Mouse (Mus musculus): ENCODE results near the gene Arl14. TPM values are rescaled to one million over a fixed set of nuclear protein-coding genes. Genes with fewer than 3 reads are reported as not detected.

The Arl14 gene
- polyA plus RNA-seq, 1 experiment, result 4.5 TPM

GRCm38 (mm10) chr3:69201206-69201605 lies 21.0 kb upstream of the Arl14 start:
- 22% methylated on average over 2 of the region's 2 CpGs for WGBS

GRCm38 (mm10) chr3:69202876-69203275 lies 19.3 kb upstream of the Arl14 start:
- H3K4me1 ChIP-seq (ENCODE audit: control insufficient read depth, insufficient read depth, insufficient read length, low read length), result peaks cover 5% of the 10 kb centered on the region; the same call in 1 of the 2 replicates
- no peaks in the 10 kb centered on the region for H3K36me3 ChIP-seq (ENCODE audit: control insufficient read depth, insufficient read depth, low read length)
- no peak overlapping the region for H3K4me3 ChIP-seq (ENCODE audit: low read depth, low read length)
- no peak overlapping the region for H3K27ac ChIP-seq (ENCODE audit: insufficient read depth, low read depth, low read length)
- H3K27me3 ChIP-seq (ENCODE audit: control insufficient read depth, insufficient read depth, low read length), result no peaks in the 10 kb centered on the region
- WGBS, result 69% methylated on average over 4 of the region's 4 CpGs
- TF ChIP-seq POLR2A (IDR thresholded peaks at IDR 0.05; ENCODE audit: low read depth, low read length) (no peak), CTCF (IDR thresholded peaks at IDR 0.05; ENCODE audit: extremely low read depth, insufficient read length, insufficient replicate concordance, low read depth, low read length) (no peak)

More at GRCm38 (mm10) chr3:69201206-69201605, 21.0 kb upstream of the Arl14 start:
- Histone ChIP-seq H3K27ac (ENCODE audit: insufficient read depth, low read depth, low read length) (no peak overlapping the region), H3K4me1 (ENCODE audit: control insufficient read depth, insufficient read depth, insufficient read length, low read length) (peaks cover 5% of the 10 kb centered on the region; the same call in 1 of the 2 replicates), H3K4me3 (ENCODE audit: low read depth, low read length) (no peak overlapping the region), H3K36me3 (ENCODE audit: control insufficient read depth, insufficient read depth, low read length) (no peaks in the 10 kb centered on the region), H3K27me3 (ENCODE audit: control insufficient read depth, insufficient read depth, low read length) (no peaks in the 10 kb centered on the region)
- TF ChIP-seq CTCF (IDR thresholded peaks at IDR 0.05; ENCODE audit: extremely low read depth, insufficient read length, insufficient replicate concordance, low read depth, low read length) (no peak), POLR2A (IDR thresholded peaks at IDR 0.05; ENCODE audit: low read depth, low read length) (no peak)

- WGBS, result 40% methylated on average over 7 of the region's 7 CpGs
- Histone ChIP-seq H3K27ac (ENCODE audit: insufficient read depth, low read depth, low read length) (no peak overlapping the region; the same call in 1 of the 2 replicates), H3K36me3 (ENCODE audit: control insufficient read depth, insufficient read depth, low read length) (no peaks in the 10 kb centered on the region), H3K4me3 (ENCODE audit: low read depth, low read length) (no peak overlapping the region), H3K27me3 (ENCODE audit: control insufficient read depth, insufficient read depth, low read length) (no peaks in the 10 kb centered on the region), H3K4me1 (ENCODE audit: control insufficient read depth, insufficient read depth, insufficient read length, low read length) (peaks cover 6% of the 10 kb centered on the region; the same call in 1 of the 2 replicates)
- no peak for TF ChIP-seq POLR2A (IDR thresholded peaks at IDR 0.05; ENCODE audit: low read depth, low read length)
- no peak for TF ChIP-seq CTCF (IDR thresholded peaks at IDR 0.05; ENCODE audit: extremely low read depth, insufficient read length, insufficient replicate concordance, low read depth, low read length)
Measured at GRCm38 (mm10) chr3:69205266-69206054, 16.8 kb upstream of the Arl14 start.

- H3K27me3 ChIP-seq (ENCODE audit: control insufficient read depth, insufficient read depth, low read length), result no peaks in the 10 kb centered on the region
- TF ChIP-seq POLR2A (IDR thresholded peaks at IDR 0.05; ENCODE audit: low read depth, low read length), result no peak
- no peak for TF ChIP-seq CTCF (IDR thresholded peaks at IDR 0.05; ENCODE audit: extremely low read depth, insufficient read length, insufficient replicate concordance, low read depth, low read length)
- no peaks in the 10 kb centered on the region for H3K36me3 ChIP-seq (ENCODE audit: control insufficient read depth, insufficient read depth, low read length)
- WGBS, result 70% methylated on average over 10 of the region's 10 CpGs
- no peak overlapping the region for H3K4me3 ChIP-seq (ENCODE audit: low read depth, low read length)
- no peak overlapping the region for H3K27ac ChIP-seq (ENCODE audit: insufficient read depth, low read depth, low read length)
- H3K4me1 ChIP-seq (ENCODE audit: control insufficient read depth, insufficient read depth, insufficient read length, low read length), result peaks cover 2% of the 10 kb centered on the region; the same call in 1 of the 2 replicates
Measured at GRCm38 (mm10) chr3:69206193-69206893, 15.9 kb upstream of the Arl14 start.

- TF ChIP-seq CTCF (IDR thresholded peaks at IDR 0.05; ENCODE audit: extremely low read depth, insufficient read length, insufficient replicate concordance, low read depth, low read length), result peak; percentile 84; the same call in 1 of the 2 replicates
- TF ChIP-seq POLR2A (IDR thresholded peaks at IDR 0.05; ENCODE audit: low read depth, low read length), result no peak
- H3K4me1 ChIP-seq (ENCODE audit: control insufficient read depth, insufficient read depth, insufficient read length, low read length), result peaks cover 2% of the 10 kb centered on the region; the same call in 1 of the 2 replicates
- peak overlapping the region; percentile 48; the same call in 1 of the 2 replicates for H3K27ac ChIP-seq (ENCODE audit: insufficient read depth, low read depth, low read length)
- H3K27me3 ChIP-seq (ENCODE audit: control insufficient read depth, insufficient read depth, low read length), result no peaks in the 10 kb centered on the region
- 29% methylated on average over 12 of the region's 12 CpGs for WGBS
- H3K36me3 ChIP-seq (ENCODE audit: control insufficient read depth, insufficient read depth, low read length), result no peaks in the 10 kb centered on the region
- H3K4me3 ChIP-seq (ENCODE audit: low read depth, low read length), result peak overlapping the region; percentile 36
Measured at GRCm38 (mm10) chr3:69208441-69209309, 13.5 kb upstream of the Arl14 start.

GRCm38 (mm10) chr3:69212246-69212645 lies 10.0 kb upstream of the Arl14 start:
- no peaks in the 10 kb centered on the region for H3K27me3 ChIP-seq (ENCODE audit: control insufficient read depth, insufficient read depth, low read length)
- no peak overlapping the region for H3K27ac ChIP-seq (ENCODE audit: insufficient read depth, low read depth, low read length)
- H3K4me1 ChIP-seq (ENCODE audit: control insufficient read depth, insufficient read depth, insufficient read length, low read length), result peaks cover 2% of the 10 kb centered on the region; the same call in 1 of the 2 replicates
- H3K4me3 ChIP-seq (ENCODE audit: low read depth, low read length), result no peak overlapping the region
- WGBS, result 95% methylated on average over 2 of the region's 2 CpGs
- no peaks in the 10 kb centered on the region for H3K36me3 ChIP-seq (ENCODE audit: control insufficient read depth, insufficient read depth, low read length)
- TF ChIP-seq POLR2A (IDR thresholded peaks at IDR 0.05; ENCODE audit: low read depth, low read length), result no peak
- TF ChIP-seq CTCF (IDR thresholded peaks at IDR 0.05; ENCODE audit: extremely low read depth, insufficient read length, insufficient replicate concordance, low read depth, low read length), result no peak

All from small intestine, adult 2 months (tissue).